Mouse (Mus musculus) frontal cortex, adult 2 months (tissue): ENCODE measurements around the gene Tmem268. TPM values are rescaled to one million over a fixed set of nuclear protein-coding genes. Genes with fewer than 3 reads are reported as not detected.

ENCODE experiments used
- DNase-seq, 2 experiments: peaks; one replicate each; pipeline ENCODE4 v3.0.0; 2022; ENCODE audit warnings: low spot score in 1 of 2; ENCODE audit errors: extremely low spot score in 1 of 2
- polyA plus RNA-seq: library from polyadenylated mRNA; depleted of rRNA; stranded (reverse); fragments of >200 nt; gene quantifications from 2 replicates; pipeline ENCODE4 v1.2.3, GENCODE M21; 2012

Tmem268 gene
- polyA plus RNA-seq, 1 experiment = 11.6 TPM

- no peak for DNase-seq
Measured at GRCm38 (mm10) chr4:63554616-63555015, 4.0 kb upstream of the Tmem268 start.

GRCm38 (mm10) chr4:63555111-63555510 lies 3.5 kb upstream of the Tmem268 start:
- DNase-seq = no peak

GRCm38 (mm10) chr4:63556665-63557064 lies 1.9 kb upstream of the Tmem268 start:
- no peak for DNase-seq

- no peak for DNase-seq
Measured at GRCm38 (mm10) chr4:63557124-63558059, 1.2 kb upstream of the Tmem268 start.

DNA sequence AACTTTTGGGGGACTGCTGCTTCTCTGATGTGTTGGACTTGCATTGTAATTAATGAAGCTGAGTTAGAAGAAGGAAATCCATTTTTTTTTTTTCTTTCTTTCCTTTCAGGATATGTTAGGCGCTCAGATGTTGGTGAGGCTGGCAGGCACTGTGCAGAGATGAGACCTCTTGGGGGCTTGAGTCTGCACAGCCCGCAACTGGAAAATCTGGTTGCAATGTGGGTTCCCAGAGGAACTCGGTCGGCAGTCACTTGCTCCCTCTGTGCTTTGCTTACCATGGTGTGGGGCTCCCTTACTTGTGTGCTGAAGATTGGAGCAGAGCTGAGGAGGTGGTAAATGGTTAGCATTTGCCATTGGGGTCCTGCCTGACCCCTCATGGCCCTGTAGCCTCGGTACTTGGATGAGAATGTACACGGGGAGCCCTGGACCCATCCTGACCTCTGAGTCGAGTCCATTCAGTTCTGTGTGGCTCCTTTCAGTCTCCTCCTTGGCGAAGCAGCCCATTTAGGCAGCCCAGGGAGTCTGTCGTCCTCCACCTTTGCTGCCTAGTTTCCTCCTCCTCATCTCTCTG lies 631 bp downstream of the Tmem268 start:
- no peak for DNase-seq

- DNase-seq = no peak
Measured at GRCm38 (mm10) chr4:63560079-63560478, 1.5 kb downstream of the Tmem268 start.

GRCm38 (mm10) chr4:63561861-63562675 lies 3.5 kb downstream of the Tmem268 start:
- no peak for DNase-seq

GRCm38 (mm10) chr4:63562742-63563141 lies 4.2 kb downstream of the Tmem268 start:
- no peak for DNase-seq

- DNase-seq = no peak
Measured at GRCm38 (mm10) chr4:63567712-63568390, 9.3 kb downstream of the Tmem268 start.

- DNase-seq = no peak
Measured at GRCm38 (mm10) chr4:63569322-63569721, 10.7 kb downstream of the Tmem268 start.

DNA sequence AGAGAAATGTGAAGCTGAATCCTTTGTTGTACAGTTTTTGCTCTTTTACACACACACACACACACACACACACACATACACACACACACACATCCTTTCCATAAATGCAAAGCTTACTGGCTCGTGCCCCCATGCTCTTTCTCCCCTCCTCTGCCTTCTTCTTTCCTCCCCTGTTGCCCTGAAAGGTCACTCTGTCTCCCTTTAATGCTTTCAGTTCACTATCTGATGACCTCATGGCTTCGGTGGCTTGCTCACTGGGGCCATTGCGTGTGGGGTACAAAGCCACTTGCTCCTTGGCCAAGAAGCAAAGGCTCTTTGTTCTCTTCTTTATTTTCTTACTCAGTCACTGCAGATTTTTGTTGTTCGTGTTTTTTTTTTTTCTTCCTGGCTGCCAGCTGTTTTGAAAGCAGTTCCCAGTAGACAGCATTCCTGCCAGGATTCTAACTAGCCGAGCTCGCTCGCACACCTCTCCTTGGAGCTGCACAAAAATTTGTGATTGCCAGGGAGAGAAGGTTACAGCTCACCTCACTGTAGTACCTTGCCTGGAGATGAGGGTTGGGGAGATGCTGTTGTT lies 11.7 kb downstream of the Tmem268 start:
- no peak for DNase-seq

DNA sequence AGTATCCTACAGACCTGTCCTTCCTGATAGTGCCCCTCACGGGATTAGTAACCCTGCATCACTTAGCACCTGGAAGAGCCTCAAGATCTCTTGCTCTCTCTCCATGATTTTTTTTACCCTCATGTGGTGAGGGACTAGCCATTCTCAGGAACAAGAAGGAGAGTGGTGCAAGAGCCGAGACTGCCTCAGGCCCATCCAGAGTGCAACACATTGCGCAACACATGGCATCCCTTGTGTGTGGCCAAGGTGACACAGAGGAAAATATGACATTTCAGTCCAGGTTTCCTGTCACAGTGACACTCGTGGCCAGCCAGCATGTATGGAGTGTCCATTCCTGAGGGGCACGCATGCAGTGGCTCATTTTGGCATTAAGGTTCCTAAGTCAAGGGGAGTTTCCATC lies 14.0 kb downstream of the Tmem268 start:
- no peak for DNase-seq

GRCm38 (mm10) chr4:63579649-63580048 lies 21.1 kb downstream of the Tmem268 start:
- no peak for DNase-seq

DNA sequence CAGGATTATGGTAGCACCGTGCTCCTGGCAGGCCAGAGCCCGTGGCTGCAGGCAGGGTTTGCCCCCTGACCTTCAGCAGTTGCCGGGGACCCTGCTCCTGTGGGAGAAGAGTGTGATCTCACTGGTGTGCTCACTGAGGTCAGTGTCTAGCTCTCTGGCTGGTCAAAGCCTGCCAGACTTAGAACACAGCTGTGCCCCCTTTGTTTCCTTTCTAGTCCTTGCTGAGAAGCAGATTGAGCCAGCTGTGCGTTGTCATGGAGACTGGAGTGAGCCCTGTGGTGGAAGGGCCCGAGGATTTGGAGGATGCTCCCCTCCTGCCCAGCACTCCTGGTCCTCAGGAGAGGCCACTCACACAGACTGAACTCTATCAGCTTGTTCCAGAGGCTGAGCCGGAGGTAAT lies 21.5 kb downstream of the Tmem268 start:
- DNase-seq = no peak

GRCm38 (mm10) chr4:63582580-63582979 lies 24.0 kb downstream of the Tmem268 start:
- DNase-seq = no peak

DNA sequence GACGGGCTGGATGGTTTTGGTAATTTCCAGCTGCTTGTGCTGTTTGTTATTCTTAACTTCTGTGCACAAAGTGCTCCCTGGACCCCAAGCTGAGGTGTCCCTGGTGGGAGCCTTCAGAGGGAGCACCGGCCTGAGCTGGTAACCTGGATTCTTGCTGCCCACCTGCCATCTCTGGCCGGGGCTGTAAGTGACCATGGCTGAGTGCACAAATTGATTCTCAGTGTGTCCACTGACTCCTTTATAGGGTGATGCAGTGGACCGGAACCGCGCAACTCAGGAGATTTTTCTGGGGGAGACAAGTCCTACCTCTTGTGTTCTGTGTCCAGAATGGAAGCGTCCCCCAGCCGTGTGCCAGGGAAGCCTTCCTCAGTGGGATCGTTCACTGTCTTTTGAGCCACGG lies 26.6 kb downstream of the Tmem268 start:
- no peak for DNase-seq

DNA sequence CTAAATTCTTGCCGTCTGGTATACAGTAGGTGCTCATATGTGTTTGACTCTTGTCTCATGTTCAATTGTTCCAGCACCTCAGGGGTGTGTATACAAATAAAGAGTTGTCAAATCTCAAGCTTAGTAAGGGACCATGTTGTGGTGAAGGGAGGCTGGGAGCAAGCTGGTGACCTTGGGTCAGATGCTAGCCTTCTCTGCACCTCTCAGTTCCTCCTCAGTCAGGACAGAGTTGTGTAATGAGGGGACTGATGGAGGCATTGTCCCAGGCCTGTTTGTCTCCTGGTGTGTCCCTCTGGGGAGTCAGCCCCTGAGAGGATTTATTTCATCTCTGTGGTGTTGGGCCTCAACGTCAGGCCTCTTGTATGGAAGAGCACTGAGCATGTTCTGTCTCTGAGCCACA lies 27.7 kb downstream of the Tmem268 start:
- DNase-seq = no peak

DNA sequence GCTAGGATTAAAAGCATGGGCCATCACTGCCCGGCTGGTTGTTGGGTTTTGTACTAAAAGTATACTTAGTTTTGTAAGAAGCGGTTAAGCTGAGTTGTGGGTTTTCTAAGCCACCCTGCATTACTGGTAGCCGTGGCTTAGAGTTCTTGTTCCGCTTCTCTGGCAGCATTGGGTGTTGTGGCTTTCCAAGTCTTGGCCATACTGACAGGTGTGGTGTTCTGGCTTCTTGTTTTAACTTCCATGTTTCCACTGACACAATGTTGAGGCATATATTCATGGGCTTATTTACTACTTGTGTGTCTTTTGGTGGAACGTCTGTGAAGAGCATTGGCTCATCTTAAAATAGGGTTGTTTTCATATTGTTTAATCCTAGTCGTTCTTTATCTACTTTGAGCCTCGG lies 31.4 kb downstream of the Tmem268 start:
- DNase-seq = no peak

DNA sequence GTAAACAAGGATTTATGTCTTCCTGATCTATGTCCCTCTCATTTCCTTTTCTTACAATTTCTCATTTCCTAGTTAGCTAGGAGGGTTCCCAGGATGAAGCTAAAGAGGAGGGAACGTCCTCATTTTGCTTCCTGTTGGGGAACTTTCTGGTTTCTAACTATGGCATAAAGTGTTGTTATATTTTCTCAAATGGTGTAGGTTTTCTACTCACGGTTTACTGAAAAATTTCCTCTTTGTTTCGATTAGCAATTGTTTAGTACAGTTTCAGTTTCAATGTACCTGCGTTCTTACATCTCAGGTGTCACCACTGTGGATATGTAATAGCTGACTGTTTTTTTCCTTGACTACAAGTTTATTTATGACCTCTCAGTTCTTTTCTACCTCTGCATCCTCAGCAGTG lies 32.0 kb downstream of the Tmem268 start:
- no peak for DNase-seq

DNA sequence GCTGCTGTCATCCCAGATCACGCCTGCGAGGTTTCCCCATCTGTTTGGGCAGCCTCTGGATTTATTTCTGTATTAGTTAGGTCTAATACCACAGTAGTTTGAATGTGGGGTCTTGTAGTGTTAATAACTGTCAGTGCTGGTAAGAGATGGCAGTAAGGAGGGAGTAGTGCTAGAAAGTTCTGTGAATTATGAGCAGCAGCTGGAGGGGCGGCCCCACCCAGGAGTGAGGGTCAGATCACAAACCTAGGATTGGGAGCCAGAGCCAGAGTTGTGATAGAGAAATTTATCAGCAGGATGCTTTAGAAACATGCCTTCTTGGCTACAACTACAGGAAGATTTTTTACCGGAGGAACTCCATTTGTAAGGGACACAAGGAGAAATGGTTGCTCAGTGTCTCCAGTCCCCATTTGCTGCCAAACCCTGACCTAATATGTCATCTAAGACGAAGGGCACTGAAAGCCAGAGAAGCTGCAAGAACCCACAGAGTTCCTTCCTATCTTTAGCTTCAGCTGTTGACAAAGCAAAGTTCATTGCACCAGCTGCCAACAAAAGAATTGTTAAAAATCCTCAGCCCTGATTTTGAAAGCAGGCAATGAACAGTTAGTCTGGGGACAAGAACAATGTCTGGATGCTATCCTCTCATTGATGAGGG lies 36.0 kb downstream of the Tmem268 start:
- no peak for DNase-seq
